Mouse (Mus musculus): ENCODE data around the gene Gpd2. TPM values are rescaled to one million over a fixed set of nuclear protein-coding genes. Genes with fewer than 3 reads are reported as not detected.

Gpd2 gene
- polyA plus RNA-seq, 1 experiment = 7.8 TPM

DNA sequence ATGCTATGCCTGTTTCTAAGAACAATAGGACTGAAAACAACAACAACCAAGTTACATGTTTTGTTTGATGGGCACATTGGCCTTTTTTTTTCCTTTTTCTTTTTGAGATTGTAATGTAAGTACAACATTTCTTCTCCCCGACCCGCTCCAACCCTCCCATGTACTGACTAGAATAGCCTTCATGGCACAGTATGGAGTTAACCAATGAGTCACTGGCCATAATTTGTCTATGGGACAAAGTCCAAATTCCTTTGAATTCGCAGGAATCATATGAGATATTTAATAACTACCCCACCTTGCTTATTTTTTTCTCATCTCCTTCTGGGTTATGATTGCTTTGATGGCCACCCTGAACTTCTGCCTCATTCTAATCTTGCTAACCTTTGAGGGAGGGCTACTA lies 12.7 kb downstream of the Gpd2 start:
- DNase-seq (ENCODE audit: low spot score) = no peak

DNA sequence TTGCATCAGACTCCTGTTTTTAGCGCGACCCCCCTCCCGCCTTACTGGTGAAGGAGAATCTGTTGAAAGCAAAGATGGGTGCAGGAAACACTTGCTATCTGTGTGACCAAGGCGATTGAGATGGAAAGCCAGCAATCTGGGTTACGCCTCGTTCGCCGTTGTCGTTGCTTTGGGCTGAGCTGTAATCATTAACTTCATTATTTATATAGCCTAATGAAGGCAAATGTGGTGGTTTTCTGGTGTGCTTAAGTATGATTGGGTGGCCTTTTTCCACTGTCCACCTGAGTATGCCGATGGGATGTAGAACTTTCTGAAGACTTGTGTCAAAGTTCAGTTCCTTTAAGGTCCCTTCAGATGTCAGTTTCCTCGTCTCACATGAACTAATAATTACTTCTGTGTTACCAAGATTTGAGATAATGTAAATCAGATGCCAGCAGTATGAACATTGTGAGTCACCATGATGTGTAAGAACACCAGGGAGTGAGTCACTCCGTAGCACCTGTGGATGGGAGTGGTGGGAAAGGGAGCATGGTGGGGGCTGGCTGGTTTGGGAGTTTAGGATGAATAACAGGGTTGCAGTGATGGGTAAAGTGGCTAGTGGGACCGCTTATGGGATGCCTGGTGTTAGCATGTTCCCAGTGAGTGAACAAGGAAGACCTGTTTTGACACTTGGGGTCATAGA lies 14.3 kb downstream of the Gpd2 start:
- no peak for DNase-seq (ENCODE audit: low spot score)

DNA sequence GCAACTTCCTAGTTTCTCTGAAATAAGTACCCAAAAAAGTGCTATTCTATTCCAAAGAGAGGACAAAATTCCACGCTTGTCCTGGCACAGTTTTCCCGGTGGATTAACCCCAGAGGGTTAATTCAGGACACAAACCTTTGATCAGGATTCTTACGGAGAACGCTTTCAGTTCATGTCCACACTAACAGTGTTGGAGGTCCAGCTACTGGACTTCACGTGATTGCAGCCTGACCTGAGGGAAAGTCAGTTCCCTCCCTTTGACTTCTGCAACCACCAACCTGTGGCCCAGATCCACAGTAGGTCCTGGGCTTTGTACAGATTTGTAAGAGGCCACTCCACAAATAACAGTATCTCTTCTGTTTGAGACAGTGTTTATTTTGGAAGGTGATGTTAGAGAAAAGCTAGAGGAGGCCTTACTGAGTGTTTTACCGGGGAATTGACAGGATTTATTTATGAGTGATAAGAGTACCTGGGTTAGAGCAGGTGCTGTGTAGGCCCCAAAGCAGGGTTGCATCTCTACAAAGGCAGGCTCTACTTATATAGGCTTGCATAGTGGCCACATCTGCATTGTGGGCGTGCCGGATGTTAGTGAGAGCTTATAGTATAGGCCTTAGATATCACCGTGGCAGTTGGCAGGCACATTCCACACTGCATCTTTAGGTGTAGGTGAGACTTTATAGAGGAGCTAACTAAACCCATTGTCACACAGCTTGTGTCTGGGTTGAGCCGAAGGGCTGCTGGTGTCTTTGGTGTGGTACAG lies 15.3 kb downstream of the Gpd2 start:
- DNase-seq (ENCODE audit: low spot score) = no peak

DNA sequence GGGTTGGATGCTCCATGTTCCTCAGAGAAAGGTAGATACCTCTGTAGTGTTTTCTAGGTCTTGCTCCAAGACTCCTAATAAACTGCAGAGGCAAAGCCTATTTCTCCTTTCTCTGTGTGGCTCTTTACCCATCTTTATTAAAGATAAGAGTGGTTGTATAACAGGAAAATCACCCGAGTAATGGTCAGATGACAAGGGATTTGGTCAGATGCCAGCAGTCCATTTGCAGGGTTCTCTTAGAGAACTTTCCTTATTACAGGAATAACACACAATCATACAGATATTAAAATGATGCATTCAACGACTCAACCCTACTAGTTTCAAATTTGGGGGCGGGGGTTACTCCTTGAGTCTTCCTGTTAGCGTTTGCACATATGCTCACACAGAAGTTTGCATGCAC lies 16.8 kb downstream of the Gpd2 start:
- DNase-seq (ENCODE audit: low spot score) = no peak

DNA sequence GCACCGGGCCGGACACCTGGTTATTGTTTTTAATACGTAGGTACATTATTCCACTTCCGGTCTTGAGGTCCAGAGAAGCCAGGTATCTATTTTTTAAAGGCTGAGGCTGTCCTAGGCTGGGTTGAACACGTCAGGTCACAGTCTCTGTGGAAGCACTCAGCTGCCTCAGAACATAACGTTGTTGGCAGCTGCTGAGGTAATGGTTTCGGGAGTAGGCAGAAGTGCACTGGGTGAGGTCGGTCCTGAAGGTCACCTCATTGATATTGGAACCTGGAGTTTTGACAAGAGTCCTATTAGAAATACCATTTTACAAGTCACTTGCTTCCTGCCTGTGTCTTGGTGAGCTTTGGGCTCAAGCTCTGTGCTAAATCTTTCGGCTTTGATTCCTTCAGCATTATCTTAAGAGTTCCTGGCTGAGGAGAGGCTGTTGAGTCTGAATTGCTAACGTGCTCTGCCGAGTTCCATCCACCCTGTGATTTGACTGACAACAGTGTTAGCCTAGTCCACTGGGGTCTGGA lies 17.8 kb downstream of the Gpd2 start:
- DNase-seq (ENCODE audit: low spot score) = no peak

DNA sequence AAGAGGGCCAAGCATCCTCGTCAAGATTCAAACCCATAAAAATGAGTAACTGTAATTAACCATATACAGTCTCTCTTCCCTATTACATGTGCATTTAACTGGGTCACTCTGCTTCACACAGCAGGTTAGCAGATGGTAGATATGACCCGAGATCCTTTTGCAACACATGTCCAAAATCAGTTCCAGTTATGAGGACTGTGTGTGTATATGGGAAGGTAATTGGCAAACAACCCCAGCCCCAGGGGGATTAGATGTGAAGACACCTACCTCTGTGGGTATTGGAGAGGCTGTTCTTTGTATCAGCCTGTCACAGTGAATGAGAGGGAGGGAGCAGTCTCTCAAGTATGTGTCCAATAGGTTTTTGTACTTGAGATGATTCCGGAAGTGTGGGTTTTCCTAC lies 18.4 kb downstream of the Gpd2 start:
- no peak for DNase-seq (ENCODE audit: low spot score)

DNA sequence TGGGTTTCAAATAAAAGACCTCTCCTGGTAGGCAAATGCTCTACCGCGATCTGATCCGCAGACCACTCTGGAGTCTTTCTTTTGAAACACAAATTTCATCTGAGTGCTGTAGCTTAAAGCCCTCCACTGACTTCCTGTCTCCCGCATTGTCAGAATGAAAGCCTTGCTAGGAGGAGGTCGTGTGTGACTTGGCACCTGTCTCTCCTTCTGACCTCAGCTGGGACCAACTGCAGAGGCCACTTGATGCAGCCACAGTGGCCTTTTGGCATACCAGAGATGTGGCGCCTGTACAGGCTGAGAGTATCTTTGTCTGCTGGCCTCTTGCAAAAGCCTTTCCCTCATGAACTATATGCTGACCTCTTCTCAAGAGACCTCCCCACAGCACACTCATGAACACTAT lies 19.0 kb downstream of the Gpd2 start:
- no peak for DNase-seq (ENCODE audit: low spot score)

DNA sequence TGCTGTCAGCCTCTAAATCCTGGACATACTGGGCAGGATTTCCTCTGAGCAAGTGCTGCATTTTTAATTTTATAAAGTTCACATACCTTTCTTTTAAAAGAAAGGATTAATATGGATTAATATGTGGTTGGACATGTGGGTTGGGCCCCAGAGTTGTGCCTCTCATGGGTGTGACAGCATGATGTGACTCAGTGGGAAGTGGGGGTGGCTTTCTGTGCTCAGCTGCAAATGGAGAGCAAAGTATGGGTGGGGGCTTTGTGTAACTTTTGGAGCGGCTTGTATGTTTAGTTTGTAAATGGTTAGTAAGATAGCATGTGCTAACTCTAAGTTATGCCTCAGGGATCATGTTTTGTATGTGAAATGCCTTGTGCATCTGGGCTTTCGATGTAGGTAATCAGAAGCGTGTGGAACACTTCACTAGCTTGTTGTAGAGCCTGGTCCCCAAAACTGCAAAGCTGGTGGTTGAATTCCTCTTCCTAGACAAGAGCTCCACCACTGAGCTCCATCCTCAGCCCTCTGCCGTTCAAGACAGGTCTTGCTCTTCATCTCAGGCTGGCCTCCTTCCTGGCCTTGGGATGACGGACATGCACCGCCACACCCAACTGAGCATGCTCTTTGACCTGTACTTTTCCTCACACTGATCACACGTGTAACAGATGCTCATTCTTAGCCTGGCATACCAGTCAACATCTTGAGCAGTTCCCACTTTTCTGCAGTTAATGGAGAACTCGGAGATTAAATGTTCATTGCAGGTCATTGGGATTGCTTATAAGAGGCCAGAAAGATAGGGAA lies 24.0 kb downstream of the Gpd2 start:
- DNase-seq (ENCODE audit: low spot score) = no peak

DNA sequence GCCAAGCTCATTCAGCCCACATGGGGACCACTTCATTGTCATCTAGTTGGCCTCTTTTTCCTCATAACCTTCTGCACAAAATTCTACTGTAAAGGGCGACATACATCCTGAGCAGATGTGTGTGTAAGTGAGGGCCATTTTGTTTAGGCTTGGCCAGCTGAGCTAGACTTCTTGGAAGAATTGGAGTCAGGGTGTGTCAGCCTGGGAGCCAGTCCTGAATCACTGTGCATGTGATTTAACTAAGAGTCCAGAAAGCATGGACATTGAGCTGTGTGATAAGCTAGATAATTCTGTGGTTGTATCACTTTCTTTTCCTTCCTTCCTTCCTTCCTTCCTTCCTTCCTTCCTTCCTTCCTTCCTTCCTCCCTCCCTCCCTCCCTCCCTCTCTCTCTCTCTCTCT lies 26.0 kb downstream of the Gpd2 start:
- no peak for DNase-seq (ENCODE audit: low spot score)

DNA sequence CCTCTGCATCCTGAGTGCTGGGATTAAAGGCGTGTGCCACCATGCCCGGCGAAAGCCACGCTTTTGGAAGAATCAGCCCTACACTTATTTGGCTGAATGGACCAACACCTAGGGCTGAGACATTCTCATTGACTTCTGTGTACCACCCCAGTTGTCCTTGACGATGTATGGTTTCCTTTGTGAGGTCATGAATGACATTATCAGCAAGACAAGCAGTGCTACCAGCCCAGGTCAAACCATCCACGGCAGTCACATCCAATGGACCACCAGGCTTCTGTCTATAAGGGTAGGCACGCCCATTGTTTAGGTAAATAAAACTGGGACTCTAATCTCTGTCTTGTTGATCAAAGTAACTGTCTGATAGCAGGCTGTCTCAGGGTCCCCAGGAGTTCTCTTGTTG lies 27.5 kb downstream of the Gpd2 start:
- no peak for DNase-seq (ENCODE audit: low spot score)

DNA sequence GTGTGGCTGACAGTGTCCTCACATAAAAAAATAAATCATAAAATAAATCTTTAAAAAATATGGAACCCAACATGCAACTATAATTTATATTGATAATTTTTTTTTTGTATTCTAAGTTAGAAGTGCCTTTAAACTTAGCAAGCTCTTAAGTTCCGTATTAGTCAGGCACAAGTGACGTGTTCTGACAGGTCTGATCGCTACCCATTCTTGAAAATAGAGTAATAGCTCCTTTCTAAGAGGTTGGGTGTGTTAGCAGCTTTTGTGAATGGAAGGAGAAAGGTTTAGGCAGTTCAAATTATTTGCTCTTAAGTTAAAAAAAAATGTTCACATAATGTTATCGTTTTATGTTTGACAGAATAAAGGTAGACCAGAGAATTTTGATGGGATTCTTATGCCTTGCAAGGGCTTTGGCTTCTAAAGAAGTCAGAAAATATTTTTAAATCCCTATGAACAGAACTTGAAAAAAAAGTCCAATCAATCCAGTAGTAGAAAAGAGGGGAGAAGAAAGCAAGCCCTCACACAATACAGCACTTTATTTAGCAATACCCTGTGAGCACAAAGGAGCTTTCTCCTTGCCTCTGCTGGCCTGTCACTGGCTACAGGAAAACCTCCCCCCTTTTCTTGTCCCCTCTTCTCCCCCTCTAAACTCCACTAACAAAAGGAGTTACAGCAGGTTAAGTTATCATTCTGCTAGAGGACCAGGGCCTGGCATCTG lies 29.4 kb downstream of the Gpd2 start:
- DNase-seq (ENCODE audit: low spot score) = no peak

DNA sequence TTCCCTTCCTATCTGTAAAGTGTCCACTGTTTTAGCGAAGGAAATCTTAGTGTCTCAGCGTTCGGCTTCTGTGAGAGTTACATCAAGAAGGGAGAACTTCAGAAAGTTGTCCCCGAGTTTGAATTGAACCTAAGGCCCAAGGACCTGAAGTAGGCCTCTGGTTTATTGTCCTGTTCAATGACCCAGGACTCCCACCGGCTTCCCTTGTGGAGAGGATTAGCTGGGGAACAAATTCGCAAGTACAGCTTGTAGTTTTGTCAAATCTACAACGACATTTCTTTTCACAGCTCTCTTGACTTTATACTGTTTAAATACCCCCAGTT lies 29.9 kb downstream of the Gpd2 start:
- DNase-seq (ENCODE audit: low spot score) = no peak

DNA sequence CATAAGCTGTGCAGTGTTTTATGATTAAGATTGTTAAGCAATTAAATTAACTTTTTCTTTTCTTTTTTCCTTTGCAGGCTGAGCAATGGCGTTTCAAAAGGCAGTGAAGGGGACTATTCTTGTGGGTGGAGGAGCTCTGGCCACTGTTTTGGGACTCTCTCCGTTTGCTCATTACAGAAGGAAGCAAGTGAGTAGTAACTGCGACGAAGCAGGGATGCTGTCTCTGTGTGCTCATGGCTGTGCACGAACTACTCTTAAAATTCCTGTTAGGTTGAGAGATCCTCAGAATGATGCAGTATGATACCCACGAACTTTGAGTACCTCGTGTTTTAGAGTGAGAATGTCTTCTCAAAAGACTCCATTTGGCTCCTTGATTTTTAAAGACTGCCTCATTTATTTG lies 30.5 kb downstream of the Gpd2 start:
- no peak for DNase-seq (ENCODE audit: low spot score)

DNA sequence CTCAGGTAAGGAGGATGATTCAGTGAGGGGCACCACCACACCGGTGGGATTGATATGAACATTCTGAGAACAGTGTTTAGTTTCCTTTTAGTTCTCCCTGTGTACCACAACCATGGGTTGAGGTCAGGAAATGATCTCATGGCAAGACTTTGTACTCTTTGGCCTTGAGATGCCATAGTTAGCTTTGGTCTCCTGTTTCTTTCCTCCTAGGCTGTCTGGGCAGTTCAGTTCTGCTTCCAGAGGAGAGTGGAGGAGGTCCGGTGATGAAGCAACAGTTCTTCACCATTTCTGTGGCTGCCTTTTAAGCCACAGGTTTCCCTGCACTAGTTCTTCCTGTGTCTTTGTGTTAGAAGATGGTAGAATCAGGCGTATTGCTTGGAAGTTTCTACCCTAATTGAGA lies 31.4 kb downstream of the Gpd2 start:
- DNase-seq (ENCODE audit: low spot score) = no peak

DNA sequence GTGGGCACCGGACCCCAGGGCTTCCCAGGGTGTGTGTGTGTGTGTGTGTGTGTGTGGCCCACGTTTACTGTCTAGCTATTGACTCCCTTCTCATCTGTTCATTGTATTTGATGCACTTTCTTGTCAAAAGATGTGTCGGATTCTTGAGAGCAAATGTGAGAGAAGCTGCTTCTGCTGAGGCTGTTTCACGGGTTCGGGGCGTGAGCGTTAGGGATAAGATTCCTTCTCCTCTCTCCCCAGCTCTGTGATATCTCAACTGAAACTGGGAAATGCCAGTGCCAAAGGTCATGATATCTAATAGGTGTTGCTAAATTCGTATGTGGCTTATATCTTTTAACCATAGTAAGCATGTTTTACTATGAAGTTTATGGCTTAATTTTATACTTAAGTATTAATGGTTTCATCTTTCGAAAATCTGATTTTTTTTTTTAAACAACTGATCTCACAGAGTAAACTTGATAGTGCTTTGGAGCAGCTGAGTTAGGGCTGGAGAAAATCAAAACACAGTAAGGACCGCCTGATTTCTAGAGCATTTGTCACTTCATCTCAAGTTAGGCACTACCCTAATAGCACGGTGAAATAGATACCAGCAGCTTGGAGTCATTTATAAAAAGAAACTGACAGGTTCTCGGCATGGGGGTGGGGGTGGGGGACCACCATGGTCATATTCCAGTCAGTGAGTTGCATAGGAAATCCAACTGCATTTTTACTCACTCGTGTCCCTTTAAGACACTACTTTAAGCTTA lies 32.4 kb downstream of the Gpd2 start:
- no peak for DNase-seq (ENCODE audit: low spot score)

DNA sequence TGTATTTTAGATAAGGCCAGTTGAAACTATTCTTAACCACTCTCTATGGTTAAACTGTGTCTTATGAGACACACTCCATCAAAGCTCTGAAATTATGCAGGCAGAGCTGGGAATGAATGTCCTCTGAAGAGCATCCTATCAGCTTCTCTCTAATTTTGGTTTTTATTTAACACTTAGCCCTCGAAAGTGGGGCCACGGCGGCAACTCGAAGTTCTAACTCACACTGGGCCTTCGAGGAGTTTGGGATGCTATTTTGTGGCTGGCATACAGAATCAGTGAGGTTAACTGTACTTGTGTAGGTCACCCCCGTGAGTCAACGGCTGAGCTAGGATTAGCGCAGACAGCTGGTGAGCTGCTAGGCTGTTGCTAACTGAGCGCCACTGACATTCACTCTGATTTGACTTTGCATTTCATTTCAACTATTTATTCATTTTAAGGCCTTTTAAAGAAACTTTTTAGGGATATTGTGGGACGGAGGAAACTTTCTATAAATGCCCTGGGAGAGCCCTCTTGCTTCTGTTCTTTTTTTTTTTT lies 42.8 kb downstream of the Gpd2 start:
- DNase-seq (ENCODE audit: low spot score) = no peak

DNA sequence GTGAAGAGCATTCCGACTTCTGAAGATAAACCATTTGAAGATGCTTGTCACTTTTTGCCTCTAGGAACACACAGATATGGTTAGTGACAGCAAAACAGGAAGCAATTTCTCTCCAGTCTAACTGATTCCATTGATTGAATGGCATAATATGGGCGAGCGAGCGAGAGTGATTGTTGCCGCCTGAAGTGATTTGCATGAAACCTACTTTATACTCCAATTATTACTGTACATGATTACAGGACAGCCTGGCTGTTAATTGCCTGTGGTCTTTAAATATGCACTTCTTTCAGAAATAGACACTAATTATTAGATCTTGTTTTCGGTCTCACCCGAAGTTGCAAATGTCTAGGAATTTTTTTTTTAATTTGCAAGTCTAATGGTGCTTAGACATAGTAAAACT lies 46.4 kb downstream of the Gpd2 start:
- no peak for DNase-seq (ENCODE audit: low spot score)

DNA sequence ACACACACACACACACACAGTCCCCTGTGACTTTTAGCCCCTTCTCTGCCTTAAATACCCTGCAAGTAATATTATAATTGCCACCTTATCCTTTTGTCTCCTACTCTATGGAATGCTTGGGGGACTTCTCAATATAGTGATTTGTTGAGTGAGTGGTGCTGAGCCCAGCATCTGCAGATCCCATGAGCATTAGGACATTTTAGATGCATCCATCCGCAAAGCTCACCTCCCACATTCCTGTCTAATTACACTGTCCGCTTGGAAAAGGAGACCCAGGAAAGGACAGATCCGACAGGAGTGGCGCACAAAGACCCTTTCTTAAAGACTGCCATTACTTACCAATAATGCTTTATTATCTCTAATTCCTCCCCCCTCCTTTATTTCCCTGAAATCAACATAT lies 47.8 kb downstream of the Gpd2 start:
- no peak for DNase-seq (ENCODE audit: low spot score)

DNA sequence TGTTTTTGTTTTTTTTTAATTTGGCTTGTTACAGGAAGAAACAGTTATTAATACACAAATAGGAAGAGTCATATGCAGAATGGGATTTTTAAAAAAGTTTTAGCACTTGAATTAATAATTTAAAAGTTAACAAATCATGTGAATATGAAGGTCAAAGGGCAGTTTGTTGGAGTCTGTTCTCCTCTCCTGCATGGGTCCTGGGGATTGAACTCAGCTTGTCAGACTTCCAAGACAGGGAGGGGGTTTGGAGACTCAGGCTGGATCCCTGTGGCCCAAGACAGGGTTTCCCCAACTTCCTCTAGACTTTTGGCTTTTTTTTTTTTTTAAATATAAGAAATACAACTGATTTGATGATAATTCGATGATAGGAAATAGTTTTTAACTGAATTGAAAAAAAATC lies 50.6 kb downstream of the Gpd2 start:
- DNase-seq (ENCODE audit: low spot score) = no peak

DNA sequence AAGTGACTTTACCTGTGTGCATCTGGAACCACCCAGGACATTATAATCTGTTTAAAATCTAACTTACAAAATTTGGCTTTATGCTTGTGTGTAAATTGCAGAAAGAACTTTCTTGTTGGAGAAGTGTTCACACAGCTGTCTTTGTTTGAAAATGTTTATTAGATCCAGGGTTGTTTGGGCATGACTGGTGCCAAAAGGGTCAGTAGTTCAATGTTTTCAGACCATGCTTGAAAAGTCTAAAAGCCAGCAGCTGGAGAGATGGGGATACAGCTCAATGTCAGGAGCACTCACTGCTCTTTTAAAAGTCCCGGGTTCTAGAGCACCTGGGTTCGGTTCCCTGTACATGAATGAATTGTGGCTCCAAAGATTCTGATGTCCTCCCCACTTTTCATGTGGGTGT lies 56.1 kb downstream of the Gpd2 start:
- DNase-seq (ENCODE audit: low spot score) = no peak

DNA sequence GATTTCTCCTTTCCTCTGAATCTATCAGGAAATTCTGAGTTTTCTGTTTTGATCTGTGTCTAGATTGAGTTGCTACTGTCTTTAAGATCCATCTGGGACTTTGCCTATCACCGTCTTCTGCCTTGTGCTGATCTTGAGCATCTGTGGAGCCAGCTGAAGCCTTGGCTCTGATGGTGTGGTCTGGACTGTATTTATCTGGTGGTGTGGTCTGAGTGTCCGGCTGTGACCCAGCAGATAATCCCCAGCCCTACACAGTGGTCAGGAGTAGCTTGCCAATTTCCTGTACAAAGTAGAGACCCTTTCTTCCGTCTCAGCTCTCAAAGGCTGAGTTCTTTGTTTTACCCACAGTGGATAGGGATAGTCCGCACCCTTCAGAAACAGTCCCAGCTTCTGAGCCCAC lies 58.6 kb downstream of the Gpd2 start:
- DNase-seq (ENCODE audit: low spot score) = no peak

Measured in urinary bladder, adult 2 months (tissue).